Mouse (Mus musculus): ENCODE measurements around the gene Klk1b24. TPM values are rescaled to one million over a fixed set of nuclear protein-coding genes. Genes with fewer than 3 reads are reported as not detected.
"Not testable (repeated sequence)": the region's sequence is repeated elsewhere in the genome, so short reads cannot be mapped to it uniquely, and the experiment has no call there.

Gene Klk1b24
- not detected in 2 replicates for polyA plus RNA-seq (2014; fragmentation: Nextera tagmentation; extraction: Ambion mirVana)

DNA sequence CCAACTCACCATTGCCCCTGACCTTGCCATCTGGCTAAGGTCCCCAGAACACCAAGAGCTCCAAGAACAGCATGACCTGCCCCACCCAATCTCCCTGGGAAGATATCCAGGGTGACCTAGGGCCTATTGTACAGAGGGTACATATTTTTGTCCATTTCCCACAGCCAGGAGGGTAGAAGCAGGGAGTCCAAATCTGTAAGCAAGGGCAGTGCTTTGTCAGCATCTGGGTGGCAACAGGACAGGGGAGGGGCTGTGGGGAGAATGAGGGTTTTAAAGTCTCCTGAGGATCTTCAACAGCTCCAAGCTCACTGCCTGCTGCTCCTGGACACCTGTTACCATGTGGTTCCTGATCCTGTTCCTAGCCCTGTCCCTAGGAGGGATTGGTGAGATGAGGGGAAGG, at the start of gene Klk1b24:
TSS of gene Klk1b24 (plus strand) at position 301 of the 400 bp plus-strand sequence.
- not testable (repeated sequence) for H3K4me3 ChIP-seq (ENCODE audit: low read length); H3K27me3 ChIP-seq (ENCODE audit: control insufficient read depth, insufficient read depth, low read length); ATAC-seq (ENCODE audit: low FRiP score, low TSS enrichment)

DNA sequence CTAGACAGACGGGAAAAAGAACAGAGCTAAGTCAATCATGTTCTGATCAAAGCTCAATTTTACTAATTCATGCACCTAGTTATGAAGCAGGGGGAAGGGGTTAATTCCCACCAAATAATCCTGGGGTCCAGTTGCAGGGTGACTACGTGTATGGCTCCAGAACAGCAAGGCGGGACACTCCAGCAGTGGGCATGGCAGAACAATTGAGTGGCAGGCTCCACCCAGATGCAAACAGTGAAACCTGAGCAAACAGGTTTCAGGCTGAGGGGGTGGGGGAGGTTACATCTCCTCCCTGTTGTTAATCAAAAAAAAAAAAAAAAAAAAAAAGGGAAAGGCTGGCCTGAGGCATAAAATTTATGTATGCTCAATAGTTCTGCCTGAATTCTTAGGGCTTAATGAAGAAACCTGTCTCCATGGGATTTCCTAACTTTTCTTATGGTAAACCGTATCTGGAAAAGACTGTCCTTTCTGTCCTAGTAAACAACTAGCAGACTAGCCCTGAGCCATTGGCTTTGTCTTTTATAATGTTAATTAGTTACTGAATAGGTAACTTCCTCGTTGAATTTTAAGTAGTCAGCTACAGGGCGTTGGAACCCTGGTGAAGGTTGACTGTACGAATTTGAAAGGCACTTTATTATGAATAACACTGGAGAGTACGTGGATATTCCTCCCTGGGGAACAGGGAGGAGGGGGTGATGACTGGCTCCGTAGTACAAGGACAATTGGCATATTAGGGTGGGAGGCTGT, 8.6 kb upstream of the Klk1b24 start:
- Histone ChIP-seq H3K4me1 (ENCODE audit: control insufficient read depth, insufficient read depth, low read length) (no peaks in the 10 kb centered on the region), H3K9me3 (ENCODE audit: control insufficient read depth, low read length) (no peaks in the 10 kb centered on the region), H3K4me3 (ENCODE audit: low read length) (no peak overlapping the region), H3K4me2 (replicated peaks; ENCODE audit: low read depth, low read length) (no peak overlapping the region), H3K27ac (ENCODE audit: low read depth, low read length) (no peak overlapping the region), H3K9ac (ENCODE audit: low read depth, low read length) (no peak overlapping the region), H3K27me3 (ENCODE audit: control insufficient read depth, insufficient read depth, low read length) (no peaks in the 10 kb centered on the region), H3K36me3 (ENCODE audit: control insufficient read depth, insufficient read depth, low read length) (no peaks in the 10 kb centered on the region)
- 54% methylated on average over 9 of the region's 9 CpGs for WGBS
- ATAC-seq (ENCODE audit: low FRiP score, low TSS enrichment) = no peak

More for the DNA sequence above, at the start of gene Klk1b24:
- not testable (repeated sequence) for H3K9ac ChIP-seq (ENCODE audit: low read depth, low read length); H3K9me3 ChIP-seq (ENCODE audit: control insufficient read depth, low read length); H3K4me2 ChIP-seq (replicated peaks; ENCODE audit: low read depth, low read length); H3K4me1 ChIP-seq (ENCODE audit: control insufficient read depth, insufficient read depth, low read length); H3K36me3 ChIP-seq (ENCODE audit: control insufficient read depth, insufficient read depth, low read length); H3K27ac ChIP-seq (ENCODE audit: low read depth, low read length)

DNA sequence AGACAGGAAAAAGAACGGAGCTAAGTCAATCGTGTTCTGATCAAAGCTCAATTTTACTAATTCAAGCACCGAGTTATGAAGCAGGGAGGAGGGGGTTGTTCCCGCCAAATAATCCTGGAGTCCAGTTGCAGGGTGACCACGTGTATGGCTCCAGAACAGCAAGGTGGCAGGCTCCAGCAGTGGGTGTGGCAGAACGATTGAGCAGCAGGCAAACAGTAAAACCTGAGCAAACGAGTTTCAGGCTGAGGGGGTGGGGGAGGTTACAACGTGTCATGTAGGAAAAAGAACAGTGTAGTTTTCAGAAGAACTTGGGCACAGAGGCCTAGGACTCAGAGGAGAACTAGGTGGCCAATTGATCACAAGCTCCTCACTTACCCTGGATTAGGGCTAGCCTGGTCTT, 1.5 kb upstream of the Klk1b24 start:
- H3K9ac ChIP-seq (ENCODE audit: low read depth, low read length); H3K9me3 ChIP-seq (ENCODE audit: control insufficient read depth, low read length); ATAC-seq (ENCODE audit: low FRiP score, low TSS enrichment); H3K36me3 ChIP-seq (ENCODE audit: control insufficient read depth, insufficient read depth, low read length); H3K27ac ChIP-seq (ENCODE audit: low read depth, low read length); H3K27me3 ChIP-seq (ENCODE audit: control insufficient read depth, insufficient read depth, low read length); H3K4me1 ChIP-seq (ENCODE audit: control insufficient read depth, insufficient read depth, low read length); H3K4me2 ChIP-seq (replicated peaks; ENCODE audit: low read depth, low read length); H3K4me3 ChIP-seq (ENCODE audit: low read length): not testable (repeated sequence)
- WGBS = 56% methylated on average over 8 of the region's 8 CpGs

DNA sequence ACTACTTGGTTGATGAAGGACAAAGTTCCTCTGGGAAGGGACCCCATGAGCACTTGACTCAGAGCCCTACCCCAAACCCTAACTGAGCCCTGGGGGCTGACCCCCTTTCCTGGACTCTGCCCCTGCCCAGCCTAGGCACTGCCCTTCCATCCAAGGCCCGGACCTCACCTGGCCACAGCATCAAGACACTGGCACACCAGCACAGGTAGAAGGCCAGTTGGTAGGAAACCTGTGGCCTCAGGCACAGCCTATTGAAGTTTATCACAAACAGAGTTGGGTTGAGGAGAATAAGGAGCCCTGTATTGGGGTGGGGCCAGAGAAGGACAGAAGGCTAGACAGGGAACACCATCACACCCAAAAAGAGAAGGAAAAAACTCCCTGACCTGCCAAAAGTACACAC, 5.4 kb downstream of the Klk1b24 start:
- H3K4me2 ChIP-seq (replicated peaks; ENCODE audit: low read depth, low read length); H3K27ac ChIP-seq (ENCODE audit: low read depth, low read length); H3K4me3 ChIP-seq (ENCODE audit: low read length); H3K9ac ChIP-seq (ENCODE audit: low read depth, low read length); H3K9me3 ChIP-seq (ENCODE audit: control insufficient read depth, low read length); H3K4me1 ChIP-seq (ENCODE audit: control insufficient read depth, insufficient read depth, low read length); H3K27me3 ChIP-seq (ENCODE audit: control insufficient read depth, insufficient read depth, low read length); ATAC-seq (ENCODE audit: low FRiP score, low TSS enrichment); H3K36me3 ChIP-seq (ENCODE audit: control insufficient read depth, insufficient read depth, low read length): not testable (repeated sequence)
- WGBS = 83% methylated on average over 1 of the region's 1 CpGs

DNA sequence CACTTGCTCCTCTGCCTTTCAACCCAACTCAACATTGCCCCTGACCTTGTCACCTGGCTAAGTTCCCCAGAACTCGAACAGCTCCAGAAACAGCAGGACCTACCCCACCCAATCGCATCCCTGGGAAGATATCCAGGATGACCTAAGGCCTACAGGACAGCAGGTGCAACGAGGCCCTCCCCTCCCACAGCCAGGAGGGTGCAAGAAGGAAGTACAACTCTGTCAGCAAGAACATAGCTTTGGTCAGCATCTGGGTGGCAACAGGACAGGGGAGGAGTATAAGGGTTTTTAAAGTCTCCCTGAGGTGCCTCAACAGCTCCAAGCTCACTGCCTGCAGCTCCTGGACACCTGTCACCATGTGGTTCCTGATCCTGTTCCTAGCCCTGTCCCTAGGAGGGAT, 9.9 kb downstream of the Klk1b24 start, which contains the start of gene Klk1b3:
TSS of gene Klk1b3 (plus strand) at position 301 of the 400 bp plus-strand sequence.
- no peak for ATAC-seq (ENCODE audit: low FRiP score, low TSS enrichment)
- WGBS = 65% methylated on average over 3 of the region's 3 CpGs
- H3K27ac ChIP-seq (ENCODE audit: low read depth, low read length) = no peak within 1 kb of the TSS

DNA sequence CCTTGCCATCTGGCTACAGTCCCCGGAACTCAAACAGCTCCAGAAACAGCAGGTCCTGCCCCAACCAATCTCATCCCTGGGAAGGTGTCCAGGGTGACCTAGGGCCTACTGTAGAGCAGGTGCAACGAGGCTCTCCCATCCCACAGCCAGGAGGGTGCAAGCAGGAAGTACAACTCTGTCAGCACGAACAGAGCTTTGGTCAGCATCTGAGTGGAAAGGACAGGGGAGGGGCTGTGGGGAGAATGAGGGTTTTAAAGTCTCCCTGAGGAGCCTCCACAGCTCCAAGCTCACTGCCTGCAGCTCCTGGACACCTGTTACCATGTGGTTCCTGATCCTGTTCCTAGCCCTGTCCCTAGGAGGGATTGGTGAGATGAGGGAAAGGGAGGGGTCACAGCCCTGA, 19.1 kb downstream of the Klk1b24 start, which contains the start of gene Klk1b4:
TSS of gene Klk1b4 (plus strand) at position 301 of the 400 bp plus-strand sequence.
- not testable (repeated sequence) for H3K27me3 ChIP-seq (ENCODE audit: control insufficient read depth, insufficient read depth, low read length); H3K4me2 ChIP-seq (replicated peaks; ENCODE audit: low read depth, low read length); H3K27ac ChIP-seq (ENCODE audit: low read depth, low read length); H3K4me3 ChIP-seq (ENCODE audit: low read length); H3K9ac ChIP-seq (ENCODE audit: low read depth, low read length); H3K4me1 ChIP-seq (ENCODE audit: control insufficient read depth, insufficient read depth, low read length); H3K36me3 ChIP-seq (ENCODE audit: control insufficient read depth, insufficient read depth, low read length); H3K9me3 ChIP-seq (ENCODE audit: control insufficient read depth, low read length); ATAC-seq (ENCODE audit: low FRiP score, low TSS enrichment)
- 35% methylated on average over 3 of the region's 3 CpGs for WGBS

More for the DNA sequence above, 9.9 kb downstream of the Klk1b24 start, which contains the start of gene Klk1b3:
- Histone ChIP-seq H3K4me2 (replicated peaks; ENCODE audit: low read depth, low read length) (no peak within 1 kb of the TSS), H3K4me1 (ENCODE audit: control insufficient read depth, insufficient read depth, low read length) (no peaks in the 10 kb centered on the region), H3K27me3 (ENCODE audit: control insufficient read depth, insufficient read depth, low read length) (no peaks in the 10 kb centered on the region), H3K4me3 (ENCODE audit: low read length) (no peak within 1 kb of the TSS), H3K9ac (ENCODE audit: low read depth, low read length) (no peak within 1 kb of the TSS), H3K36me3 (ENCODE audit: control insufficient read depth, insufficient read depth, low read length) (no peaks in the 10 kb centered on the region), H3K9me3 (ENCODE audit: control insufficient read depth, low read length) (no peaks in the 10 kb centered on the region)

DNA sequence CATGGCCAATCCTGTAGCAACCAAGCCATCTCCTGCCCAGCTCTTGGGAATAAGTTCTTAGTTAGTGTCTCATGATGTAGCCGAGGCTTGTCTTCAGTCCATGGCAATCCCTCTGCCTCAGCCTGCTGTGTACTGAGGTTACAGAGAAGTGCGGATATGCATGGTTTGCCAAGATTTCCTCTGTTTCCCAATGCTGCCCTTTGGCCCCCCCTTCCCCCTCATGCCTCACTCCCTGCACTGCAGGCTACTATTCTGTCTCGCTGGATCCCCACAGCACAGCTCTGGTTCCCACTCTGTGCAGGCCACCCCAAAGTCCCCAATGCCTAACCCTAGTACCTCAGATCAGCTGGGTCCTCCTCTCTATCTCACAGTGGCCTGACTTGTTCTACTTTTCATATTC, 20.3 kb downstream of the Klk1b24 start:
- WGBS = 73% methylated on average over 3 of the region's 3 CpGs
- no peaks in the 10 kb centered on the region for H3K4me1 ChIP-seq (ENCODE audit: control insufficient read depth, insufficient read depth, low read length)

DNA sequence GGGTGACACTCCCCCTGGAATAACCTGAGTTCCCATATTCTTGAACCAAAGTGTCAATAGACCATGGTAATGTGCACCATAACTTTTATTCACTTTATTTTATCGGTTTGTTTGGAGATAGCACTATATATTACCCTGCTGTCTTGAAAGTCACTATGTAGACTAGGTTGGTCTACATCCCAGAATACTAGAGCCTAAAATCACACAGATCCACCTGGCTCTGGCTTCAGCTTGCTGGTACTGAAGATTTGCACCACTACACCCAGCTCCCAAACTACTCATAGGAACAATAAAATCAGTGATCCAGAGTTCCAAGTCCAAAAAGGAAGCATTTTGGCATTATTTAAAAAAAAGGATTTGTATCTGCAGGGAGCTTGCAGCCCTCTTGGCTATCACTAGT, 27.6 kb downstream of the Klk1b24 start, which contains the start of gene Klk1b5:
TSS of gene Klk1b5 (plus strand) at position 301 of the 400 bp plus-strand sequence.
- Histone ChIP-seq H3K9me3 (ENCODE audit: control insufficient read depth, low read length) (no peaks in the 10 kb centered on the region), H3K27ac (ENCODE audit: low read depth, low read length) (no peak within 1 kb of the TSS), H3K4me3 (ENCODE audit: low read length) (no peak within 1 kb of the TSS), H3K36me3 (ENCODE audit: control insufficient read depth, insufficient read depth, low read length) (no peaks in the 10 kb centered on the region), H3K27me3 (ENCODE audit: control insufficient read depth, insufficient read depth, low read length) (no peaks in the 10 kb centered on the region), H3K4me1 (ENCODE audit: control insufficient read depth, insufficient read depth, low read length) (no peaks in the 10 kb centered on the region), H3K9ac (ENCODE audit: low read depth, low read length) (no peak within 1 kb of the TSS), H3K4me2 (replicated peaks; ENCODE audit: low read depth, low read length) (no peak within 1 kb of the TSS)
- WGBS = 88% methylated on average over 1 of the region's 1 CpGs
- no peak for ATAC-seq (ENCODE audit: low FRiP score, low TSS enrichment)

More for the DNA sequence above, 20.3 kb downstream of the Klk1b24 start:
- no peak overlapping the region for H3K4me3 ChIP-seq (ENCODE audit: low read length)
- no peak overlapping the region for H3K4me2 ChIP-seq (replicated peaks; ENCODE audit: low read depth, low read length)
- no peaks in the 10 kb centered on the region for H3K9me3 ChIP-seq (ENCODE audit: control insufficient read depth, low read length)
- H3K9ac ChIP-seq (ENCODE audit: low read depth, low read length) = no peak overlapping the region
- no peaks in the 10 kb centered on the region for H3K27me3 ChIP-seq (ENCODE audit: control insufficient read depth, insufficient read depth, low read length)
- no peak for ATAC-seq (ENCODE audit: low FRiP score, low TSS enrichment)
- no peaks in the 10 kb centered on the region for H3K36me3 ChIP-seq (ENCODE audit: control insufficient read depth, insufficient read depth, low read length)
- H3K27ac ChIP-seq (ENCODE audit: low read depth, low read length) = no peak overlapping the region

DNA sequence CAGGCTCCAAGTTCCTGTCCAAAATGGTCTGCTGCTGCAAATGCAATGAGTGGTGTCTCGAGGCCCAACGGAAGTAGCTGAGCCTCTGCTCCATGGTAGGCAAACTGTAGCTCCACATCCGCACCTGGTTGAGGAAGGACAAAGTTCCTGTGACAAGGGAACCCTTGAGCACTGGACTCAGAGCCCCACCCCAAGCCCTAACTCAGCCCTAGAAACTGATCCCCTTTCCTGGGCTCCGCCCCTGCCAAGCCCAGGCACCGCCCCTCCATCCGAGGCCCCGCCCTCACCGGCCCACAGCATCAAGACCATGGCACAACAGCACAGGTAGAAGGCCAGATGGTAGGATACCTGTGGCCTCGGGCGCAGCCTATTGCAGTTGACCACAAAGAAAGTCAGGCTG, 33.6 kb downstream of the Klk1b24 start:
- not testable (repeated sequence) for H3K9me3 ChIP-seq (ENCODE audit: control insufficient read depth, low read length); H3K9ac ChIP-seq (ENCODE audit: low read depth, low read length); H3K4me3 ChIP-seq (ENCODE audit: low read length); H3K4me1 ChIP-seq (ENCODE audit: control insufficient read depth, insufficient read depth, low read length); H3K4me2 ChIP-seq (replicated peaks; ENCODE audit: low read depth, low read length); H3K27ac ChIP-seq (ENCODE audit: low read depth, low read length); H3K36me3 ChIP-seq (ENCODE audit: control insufficient read depth, insufficient read depth, low read length); ATAC-seq (ENCODE audit: low FRiP score, low TSS enrichment); H3K27me3 ChIP-seq (ENCODE audit: control insufficient read depth, insufficient read depth, low read length)
- 63% methylated on average over 8 of the region's 10 CpGs for WGBS
